Mouse (Mus musculus) megakaryocyte progenitor cell, adult 5-6 weeks (primary cell): ENCODE results near the gene Ssh3. TPM values are rescaled to one million over a fixed set of nuclear protein-coding genes. Genes with fewer than 3 reads are reported as not detected.

Experiments
- ATAC-seq: replicated peaks from 2 replicates; pipeline ENCODE4 v1.8.0; 2016; ENCODE audit warnings: mild to moderate bottlenecking, moderate TSS enrichment, inconsistent platforms; ENCODE audit not compliant: poor library complexity
- total RNA-seq, 2 experiments: library from RNA; stranded (forward) in 1 of 2; stranded (reverse) in 1 of 2; fragments of 157-497, 149-512 nt in 1 of 2; fragments of 200-1000 nt in 1 of 2; gene quantifications; 2 replicates each; pipeline versions ENCODE4 v1.2.3 to v1.2.4; 2015 to 2017

Gene Ssh3
- total RNA-seq (2015) (6.2 and 7.5 TPM in 2 replicates), total RNA-seq (2017) (8.1 and 9.7 TPM in 2 replicates)

GRCm38 (mm10) chr19:4268566-4269361 is at the start of gene Ssh3:
Gene Ssh3, minus strand, starts transcription at chr19:4269180.
- ATAC-seq: peak; percentile 92

- ATAC-seq: no peak
Observed at GRCm38 (mm10) chr19:4317181-4317580, 48.2 kb upstream of the Ssh3 start.

GRCm38 (mm10) chr19:4315223-4315944 is 46.4 kb upstream of the Ssh3 start:
- peak; percentile 52 for ATAC-seq

GRCm38 (mm10) chr19:4309776-4310185 is 40.8 kb upstream of the Ssh3 start:
- ATAC-seq: peak; percentile 78

- ATAC-seq: no peak
Observed at GRCm38 (mm10) chr19:4309302-4309701, 40.3 kb upstream of the Ssh3 start.

GRCm38 (mm10) chr19:4306190-4306577 is 37.2 kb upstream of the Ssh3 start, which contains the start of gene Grk2:
Gene Grk2, minus strand, starts transcription at chr19:4306222.
- ATAC-seq: peak; percentile 27

- no peak for ATAC-seq
Observed at GRCm38 (mm10) chr19:4305491-4306189, 36.7 kb upstream of the Ssh3 start.

GRCm38 (mm10) chr19:4304871-4305321 is 35.9 kb upstream of the Ssh3 start:
- no peak for ATAC-seq

- no peak for ATAC-seq
Observed at GRCm38 (mm10) chr19:4304251-4304821, 35.4 kb upstream of the Ssh3 start.

- no peak for ATAC-seq
Observed at GRCm38 (mm10) chr19:4303640-4303995, 34.6 kb upstream of the Ssh3 start.

- ATAC-seq: no peak
Observed at GRCm38 (mm10) chr19:4302936-4303639, 34.1 kb upstream of the Ssh3 start.

GRCm38 (mm10) chr19:4301735-4302651 is 33.0 kb upstream of the Ssh3 start:
- peak; percentile 44 for ATAC-seq

- ATAC-seq: no peak
Observed at GRCm38 (mm10) chr19:4300852-4301734, 32.1 kb upstream of the Ssh3 start.

GRCm38 (mm10) chr19:4300271-4300704 is 31.3 kb upstream of the Ssh3 start:
- ATAC-seq: peak; percentile 71

GRCm38 (mm10) chr19:4299574-4300270 is 30.7 kb upstream of the Ssh3 start:
- peak; percentile 2; the same call in 1 of the 2 replicates for ATAC-seq

- no peak for ATAC-seq
Observed at GRCm38 (mm10) chr19:4299126-4299525, 30.1 kb upstream of the Ssh3 start.

GRCm38 (mm10) chr19:4298322-4299121 is 29.5 kb upstream of the Ssh3 start:
- no peak for ATAC-seq
